Mouse (Mus musculus) cerebellum, adult 9-10 months (tissue): Measurements from ENCODE around the gene Fnbp1l.

Experiments
- DNase-seq: peaks from one replicate; pipeline ENCODE4 v3.0.0; 2022

Gene Fnbp1l

DNA sequence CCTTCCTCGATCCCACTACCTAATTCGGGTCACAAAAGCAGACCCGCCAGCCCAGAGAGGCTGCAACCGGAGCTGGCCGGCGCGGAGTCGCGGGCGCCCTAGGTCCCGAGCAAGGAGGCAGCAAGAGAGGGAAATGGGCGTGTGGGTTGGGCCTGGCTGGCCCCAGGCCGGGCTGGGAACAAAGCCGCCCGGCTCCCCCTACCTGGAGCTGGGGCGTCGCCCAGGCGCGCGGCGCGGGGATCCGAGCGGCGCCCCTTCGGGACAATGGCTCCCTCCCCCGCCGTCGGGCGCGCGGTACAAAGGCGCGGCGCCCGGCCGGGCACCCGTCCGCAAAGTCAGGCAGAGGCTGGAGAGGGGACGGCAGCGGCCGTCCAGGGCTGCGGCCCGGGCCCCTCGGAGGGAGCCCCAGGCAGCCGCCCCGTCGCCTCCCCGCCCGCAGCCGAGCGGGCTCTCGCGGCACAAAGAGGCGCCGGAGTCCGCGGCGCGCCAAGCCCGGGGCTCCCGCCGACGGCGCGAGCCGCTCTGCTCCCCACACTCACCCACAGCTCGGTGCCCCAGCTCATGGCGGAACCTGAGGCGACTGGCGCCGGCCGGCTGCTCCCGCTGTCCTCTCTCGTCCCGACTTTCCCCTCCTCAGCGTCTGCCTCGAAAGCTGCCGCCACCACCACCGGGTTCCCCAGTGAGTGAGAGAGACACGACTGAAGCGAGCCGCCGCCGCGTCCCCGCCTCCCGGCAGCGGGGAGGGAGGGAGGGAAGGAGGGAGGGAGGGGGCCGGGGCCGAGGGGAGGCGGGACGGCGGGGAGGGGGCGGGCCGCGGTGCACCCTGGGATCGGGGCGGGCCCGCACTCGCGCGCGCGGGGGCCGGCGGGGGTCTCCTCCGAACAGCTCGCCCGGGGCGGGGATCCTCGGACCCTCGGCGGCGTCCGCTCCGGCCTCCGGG is at the start of gene Fnbp1l:
Gene Fnbp1l, minus strand, starts transcription at position 725 of the 940 bp plus-strand sequence.
- DNase-seq: no peak

DNA sequence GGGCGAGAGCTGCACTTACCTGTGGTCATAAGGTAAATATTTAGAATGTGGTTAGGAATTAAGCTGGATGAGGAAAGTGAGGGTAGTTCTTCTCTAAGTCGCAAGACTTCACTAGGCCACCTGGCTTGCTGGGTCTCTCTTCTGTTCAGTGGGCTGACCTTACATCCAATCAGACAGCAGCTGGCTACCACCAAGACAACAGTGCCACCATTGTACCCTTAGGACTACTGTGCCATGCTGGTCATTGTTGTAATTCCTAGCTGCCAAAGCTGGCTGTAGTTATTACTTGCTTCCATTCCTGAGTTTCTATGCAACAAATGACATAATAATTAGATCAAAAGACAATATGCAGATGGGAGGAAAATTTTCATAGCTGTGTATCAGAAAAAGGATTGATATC is 41.3 kb upstream of the Fnbp1l start:
- DNase-seq: no peak

DNA sequence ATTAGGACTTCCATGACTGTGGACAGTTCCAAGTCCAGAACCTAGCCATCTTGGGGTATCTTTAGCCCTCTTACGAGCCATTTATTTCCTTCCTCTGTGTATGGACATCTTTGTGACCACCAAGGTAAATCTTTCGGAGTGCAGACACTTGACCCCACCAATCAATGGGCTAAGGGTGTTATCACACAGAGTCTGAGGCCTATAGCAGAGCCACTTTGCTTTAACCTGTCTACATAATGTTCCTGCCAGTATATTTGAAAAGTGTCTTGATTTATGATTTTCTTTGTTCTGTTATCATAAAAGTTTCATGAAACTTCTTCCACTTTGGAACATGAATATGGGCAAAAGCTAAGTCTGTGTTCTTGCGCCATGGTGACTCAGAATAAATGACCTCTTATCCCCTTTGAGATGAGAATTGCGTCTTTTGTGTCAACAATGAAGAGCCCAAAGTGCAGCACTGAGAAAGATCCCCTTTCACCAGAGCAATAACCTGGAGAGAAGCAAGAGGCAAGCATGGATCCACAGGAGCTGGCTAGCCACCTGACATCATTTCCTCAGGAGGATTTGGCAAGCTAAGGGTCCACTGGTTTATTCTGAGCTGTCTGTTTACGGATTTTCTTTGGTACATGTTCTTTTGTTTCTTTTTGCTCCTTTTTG is 39.9 kb upstream of the Fnbp1l start:
- no peak for DNase-seq

DNA sequence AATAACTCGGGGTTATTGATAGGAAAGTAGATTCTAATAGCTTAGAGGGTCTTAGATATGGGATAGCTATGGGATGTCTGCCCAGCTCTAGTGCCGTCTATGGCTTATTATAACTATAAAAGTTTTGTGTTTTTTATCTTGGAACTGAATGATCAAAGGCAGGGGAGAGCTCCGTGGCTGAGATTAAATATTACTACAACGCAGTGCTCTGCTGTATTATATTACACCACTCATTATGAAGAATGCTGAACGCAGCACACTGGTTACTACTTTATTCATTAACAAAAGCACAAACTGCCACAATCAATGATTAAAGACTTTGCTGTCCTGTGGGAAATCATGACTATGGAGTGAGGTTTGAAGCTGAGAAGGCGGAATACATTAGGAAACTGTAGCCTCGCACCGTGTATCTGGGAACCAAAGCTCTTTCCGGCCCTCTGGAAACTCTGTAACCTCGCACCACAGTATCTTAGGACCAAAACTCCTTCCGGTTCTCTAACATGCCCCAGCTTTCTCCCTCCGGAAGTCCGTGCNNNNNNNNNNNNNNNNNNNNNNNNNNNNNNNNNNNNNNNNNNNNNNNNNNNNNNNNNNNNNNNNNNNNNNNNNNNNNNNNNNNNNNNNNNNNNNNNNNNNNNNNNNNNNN is 27.8 kb upstream of the Fnbp1l start:
- no peak for DNase-seq

DNA sequence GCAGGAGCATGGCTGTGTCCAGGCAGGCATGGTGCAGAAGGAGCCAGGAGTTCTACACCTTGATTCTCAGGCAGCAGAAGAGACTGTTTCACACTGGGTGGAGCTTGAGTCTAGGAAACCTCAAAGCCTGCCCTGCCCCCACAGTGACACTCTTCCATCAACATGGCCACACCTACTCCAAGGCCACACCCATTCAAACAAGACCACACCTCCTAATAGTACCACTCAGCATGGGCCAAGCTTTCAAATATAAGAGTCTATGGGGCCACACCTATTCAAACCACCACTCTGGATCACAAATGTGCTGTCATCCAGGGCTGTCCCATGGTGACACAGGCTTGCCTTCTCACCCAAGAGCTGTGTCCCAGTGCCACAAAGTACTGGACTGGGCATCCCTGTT is 20.8 kb upstream of the Fnbp1l start:
- no peak for DNase-seq

DNA sequence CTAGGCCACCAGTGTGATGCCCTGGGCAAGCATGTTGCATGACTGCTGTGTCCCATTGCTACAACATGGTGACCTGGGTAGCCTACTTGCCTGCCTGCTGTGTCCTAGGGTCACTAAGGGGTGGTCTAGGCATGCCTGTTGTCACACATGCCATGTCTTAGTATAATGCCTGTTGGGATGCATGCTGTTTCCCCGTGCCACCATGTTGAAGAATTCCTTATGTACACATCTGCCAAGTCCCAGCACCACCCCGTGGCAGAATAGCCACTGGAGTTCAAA is 19.6 kb upstream of the Fnbp1l start:
- DNase-seq: no peak

DNA sequence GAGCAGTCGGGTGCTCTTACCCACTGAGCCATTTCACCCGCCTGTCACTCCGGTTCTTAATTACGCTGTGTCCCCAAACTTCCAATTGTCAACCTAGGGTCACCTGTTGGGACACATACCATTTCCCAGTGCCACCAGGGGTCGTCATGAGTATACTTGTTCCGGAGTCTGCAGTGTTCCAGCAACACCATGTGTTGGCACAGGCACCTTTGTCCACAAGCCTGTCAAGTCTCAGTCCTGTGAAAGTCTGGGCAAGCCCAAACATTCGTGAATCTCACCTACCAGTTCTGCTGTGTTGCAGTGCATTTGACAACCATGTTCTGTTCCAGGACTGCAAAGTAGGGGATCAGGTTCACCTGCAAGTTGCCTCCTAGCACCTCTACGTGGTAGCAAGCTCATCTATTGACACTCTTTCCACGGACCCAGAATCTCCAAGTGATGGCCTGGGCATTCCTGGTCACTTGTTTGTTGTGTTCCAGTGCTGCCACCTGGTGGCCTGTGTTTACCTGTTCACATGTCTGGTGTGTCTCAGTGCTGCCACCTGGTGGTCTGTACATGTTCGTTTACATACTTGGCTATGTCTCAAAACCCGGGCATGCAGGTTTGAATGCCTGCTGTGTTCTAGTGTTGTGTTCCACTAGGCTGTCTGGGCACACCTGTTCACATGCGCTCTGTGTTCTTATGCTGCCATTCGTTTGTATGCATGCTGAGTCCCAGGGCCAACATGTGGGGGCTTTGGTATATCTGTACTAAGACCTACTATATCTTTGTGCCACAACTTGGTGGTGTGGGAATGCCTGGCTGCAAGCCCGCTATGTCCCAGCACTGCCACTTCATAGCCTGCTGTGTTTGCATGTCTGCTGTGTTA is 19.0 kb upstream of the Fnbp1l start:
- peak; percentile 97 for DNase-seq

DNA sequence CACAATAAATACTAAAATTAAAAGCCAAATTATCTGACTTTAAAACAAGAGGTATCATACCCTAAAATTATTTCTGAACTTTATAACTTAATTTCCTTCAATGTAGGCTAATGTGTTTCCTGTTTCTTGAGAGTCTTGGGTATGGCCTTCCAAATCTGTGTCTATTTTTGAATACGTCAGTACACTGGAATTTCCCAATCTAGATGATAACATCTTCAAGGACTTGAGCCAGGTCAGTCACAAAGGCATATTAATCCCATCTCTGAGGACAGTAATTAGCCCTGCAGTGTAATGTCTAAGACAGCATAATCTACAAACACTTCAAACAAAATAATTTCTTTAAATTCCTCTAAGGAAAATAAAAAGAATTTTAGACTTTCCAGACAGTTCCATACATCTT is 17.8 kb upstream of the Fnbp1l start:
- DNase-seq: no peak

DNA sequence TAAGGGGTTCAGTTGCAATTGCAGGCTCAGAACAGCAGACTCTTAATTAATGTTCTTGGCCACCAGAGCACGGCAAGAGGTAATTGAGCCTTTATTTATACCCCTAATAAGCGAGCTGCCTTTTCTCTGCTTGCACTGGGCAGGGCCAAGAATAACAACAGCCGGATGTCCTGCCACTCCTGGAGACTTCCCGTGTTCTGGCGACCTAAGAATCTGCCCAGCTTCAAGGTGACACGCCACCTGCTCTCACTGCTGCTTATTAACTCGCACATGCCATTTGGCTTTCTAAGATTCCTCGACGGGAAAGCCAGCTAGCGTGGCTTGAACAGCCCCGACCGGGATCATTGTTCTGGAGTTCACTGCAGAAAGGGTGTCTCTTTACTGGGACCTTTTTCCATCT is 15.7 kb upstream of the Fnbp1l start:
- DNase-seq: no peak

DNA sequence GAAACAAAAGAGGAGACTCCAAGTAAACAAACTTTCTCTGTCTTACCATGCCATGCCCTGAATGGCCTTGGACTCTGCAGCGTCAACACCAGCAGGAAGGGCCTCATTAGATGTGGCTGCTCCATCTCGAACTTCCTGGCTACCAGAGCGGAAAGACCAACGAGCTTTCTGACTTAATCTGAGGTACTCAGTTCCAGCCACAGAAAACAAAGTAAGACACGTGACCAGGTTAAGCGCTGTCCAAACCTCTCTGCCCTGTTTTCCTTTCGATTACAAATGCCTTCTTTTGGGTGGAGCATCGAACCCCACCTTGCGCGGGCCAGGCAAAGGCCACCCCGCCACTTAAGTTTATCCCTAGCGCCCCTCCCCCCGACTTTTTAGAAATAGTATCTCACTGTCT is 10.1 kb upstream of the Fnbp1l start:
- no peak for DNase-seq

DNA sequence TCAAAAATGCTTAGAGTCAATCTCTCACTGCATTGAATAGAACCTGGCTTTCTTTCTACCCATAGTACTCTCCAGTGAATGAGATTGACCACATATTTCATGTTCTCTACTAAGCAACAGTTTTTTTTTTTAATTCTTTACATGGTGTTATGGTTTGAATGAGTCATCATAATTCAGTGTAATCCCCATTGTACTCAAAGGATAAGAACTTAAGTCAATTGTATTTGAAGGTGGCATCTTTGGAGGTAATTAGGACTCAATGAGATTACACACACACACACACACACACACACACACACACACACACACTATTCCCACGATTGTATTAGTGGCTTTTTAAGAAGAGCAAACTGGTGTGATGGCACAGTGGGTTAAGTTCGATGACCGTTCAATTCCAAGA is 9.4 kb upstream of the Fnbp1l start:
- no peak for DNase-seq

DNA sequence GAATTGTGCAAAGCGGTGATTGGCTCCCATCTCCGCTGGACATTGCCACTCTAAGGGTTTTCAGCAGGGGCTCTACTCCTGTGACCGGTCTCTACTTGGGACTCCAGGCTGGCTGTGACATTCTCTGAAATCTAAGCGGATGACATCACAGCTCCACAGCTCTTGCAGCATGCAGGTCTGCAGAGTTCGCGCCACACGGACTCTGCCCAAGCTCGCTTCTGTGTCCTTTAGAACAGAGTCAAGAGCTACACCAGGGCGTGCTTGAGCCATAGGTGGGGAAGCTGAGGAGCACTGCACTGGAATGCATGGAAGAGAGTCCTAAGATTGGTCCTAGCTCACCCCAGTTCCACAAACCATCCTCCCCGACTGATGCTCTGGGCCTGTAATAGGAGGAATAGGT is 9.0 kb upstream of the Fnbp1l start:
- DNase-seq: no peak

DNA sequence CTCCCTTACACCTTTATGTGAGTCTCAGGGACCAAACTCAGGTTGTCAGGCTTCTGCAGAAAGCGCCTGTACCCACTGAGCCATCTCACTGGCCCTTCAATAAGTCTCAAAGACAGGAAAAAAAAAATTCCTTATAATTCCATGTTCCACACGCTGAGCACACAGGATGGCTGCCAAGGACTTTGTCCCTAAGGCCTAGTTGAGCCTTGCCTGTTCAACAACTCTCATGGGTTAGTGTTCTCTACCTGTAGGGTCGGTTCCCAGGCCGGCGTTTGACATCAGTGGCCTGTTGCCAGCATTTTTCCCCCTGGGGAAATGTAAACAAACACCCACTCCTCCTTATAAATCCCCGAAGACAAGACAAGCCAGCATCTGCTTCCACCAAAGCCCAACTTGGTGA is 8.3 kb upstream of the Fnbp1l start:
- DNase-seq: no peak

DNA sequence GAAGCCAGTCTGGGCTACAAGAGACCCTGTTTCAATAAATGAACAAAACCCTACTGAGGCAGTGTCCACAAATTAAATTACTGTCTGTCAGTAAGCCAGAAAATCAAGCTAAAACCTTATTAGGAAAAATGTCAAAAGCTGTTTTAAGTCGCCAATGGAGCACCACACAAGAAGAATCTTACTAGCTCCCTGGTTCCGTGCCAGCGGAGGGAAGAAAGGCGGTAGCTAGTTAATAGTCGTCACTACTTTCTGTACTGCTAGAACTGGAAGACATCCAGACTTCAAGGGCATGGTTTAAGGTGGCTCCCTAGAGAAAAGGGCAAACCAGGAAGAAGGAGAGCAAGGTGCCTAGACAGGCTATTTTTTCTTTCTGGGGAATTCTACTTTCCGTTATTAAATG is 5.1 kb upstream of the Fnbp1l start:
- DNase-seq: no peak

DNA sequence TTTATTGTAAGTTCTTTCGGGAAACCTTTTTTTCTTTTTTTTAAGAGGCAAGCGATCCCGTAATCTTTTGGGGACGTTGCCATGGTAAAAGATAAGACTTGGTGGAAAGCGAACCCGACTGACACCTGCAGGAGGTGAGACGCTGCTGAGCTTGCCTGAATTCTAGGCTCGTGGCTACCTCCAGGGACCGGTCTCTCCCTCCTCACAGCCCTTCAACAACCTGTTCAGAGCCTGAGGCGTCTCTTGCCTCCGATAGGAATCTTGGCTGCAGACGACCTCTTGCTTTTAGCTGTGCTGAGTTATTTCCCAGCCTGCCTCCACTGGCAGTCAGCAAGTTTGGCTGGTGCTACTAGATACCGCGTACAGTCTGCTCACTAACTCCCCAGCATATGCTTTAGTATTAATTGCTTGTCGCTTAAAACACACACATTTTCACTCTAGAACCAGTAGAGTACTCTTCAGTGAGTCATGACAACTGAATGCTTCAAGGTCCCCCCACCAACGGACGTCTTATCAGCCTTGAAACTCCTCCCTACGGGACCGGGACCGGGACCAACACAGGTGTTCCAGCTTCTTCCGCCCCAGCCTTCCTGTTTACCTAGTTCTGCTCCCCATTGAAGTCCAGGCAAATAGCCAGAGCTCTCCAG is 893 bp upstream of the Fnbp1l start:
- peak; percentile 16 for DNase-seq

DNA sequence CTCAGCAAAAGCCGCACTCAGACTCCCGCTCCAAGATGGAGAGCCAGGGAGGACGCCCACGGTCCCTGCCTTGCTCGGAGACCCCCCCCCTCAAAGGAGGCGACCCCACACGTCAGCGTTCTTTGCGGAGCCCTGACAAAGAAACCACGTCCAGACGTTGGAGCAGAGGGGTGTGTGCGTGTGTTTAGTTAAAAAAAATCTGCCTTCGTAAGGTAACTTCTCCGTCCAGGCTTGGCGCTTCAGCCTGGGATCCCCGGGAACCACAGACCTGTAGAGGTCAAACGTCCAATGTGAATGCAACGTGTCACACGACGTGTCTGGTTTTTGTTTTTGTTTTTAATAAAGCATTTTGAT is 393 bp upstream of the Fnbp1l start:
- no peak for DNase-seq

DNA sequence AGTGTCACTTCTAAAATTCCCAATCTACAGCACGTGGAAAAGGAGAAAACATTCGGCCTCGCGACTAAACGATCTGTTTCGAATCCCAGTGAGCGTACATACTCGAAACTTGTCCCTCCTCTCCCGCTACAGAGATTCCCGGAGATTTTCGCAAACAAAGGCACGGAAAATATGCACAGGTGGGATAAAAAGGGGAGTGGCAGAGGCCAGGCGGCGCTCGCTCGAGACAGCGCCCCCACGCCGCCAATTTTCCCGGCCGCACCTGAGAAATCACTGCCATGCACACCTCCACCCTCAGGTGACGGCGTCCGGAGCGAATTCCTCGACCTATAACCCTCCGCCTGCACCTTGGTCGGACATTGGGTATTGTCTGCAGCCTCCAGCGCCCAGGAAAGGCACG is 1.1 kb downstream of the Fnbp1l start:
- no peak for DNase-seq

DNA sequence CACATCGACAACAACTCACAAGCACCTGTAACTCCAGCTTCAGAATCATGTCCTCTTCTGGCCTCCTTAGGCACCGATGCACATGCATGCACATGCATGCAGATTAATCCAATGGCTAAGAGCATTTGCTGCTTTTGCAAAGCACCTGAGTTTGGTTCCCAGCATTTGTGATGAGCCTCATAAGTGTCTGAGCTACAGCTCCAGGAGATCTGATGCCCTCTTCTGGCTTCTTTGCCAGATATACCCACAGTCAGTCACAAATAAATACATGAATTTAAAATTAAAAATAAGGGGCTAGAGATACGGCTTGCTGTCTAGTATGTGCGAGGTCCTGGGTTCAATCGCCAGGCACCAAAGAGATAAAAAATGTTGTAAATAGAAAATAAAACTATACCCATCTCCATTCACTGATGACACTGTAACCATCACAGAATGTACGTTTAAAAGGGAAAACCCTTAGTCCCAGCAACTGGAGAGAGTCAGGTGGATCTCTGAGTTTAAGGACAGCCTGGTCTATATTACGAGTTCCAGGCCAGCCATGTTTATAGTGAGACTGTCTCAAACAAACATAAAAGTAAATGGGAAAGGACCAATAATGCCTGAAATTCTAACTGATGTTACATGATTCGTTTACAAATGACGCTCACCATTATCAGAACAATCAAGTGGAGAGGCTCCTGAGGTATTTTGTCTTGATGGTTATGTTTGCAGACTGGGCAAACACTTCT is 1.7 kb downstream of the Fnbp1l start:
- DNase-seq: no peak

DNA sequence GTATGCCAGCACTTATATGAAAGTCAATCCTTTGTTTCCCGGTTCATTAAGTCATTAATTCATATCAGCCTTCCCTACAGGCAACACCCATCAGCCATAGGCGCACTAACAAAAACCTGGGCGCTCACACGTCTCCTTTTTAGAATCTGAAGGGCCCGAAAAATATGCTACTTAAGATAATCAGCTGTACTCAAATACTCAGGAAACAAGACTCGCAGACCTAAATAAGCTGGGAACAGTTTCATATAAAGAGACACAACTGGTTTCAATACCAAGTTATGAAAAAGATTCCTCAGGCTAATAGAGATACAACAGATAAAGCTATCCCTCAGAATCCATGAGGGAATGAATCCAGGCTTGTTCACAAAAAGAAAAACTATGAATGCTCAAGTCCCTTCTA is 7.0 kb downstream of the Fnbp1l start:
- no peak for DNase-seq

DNA sequence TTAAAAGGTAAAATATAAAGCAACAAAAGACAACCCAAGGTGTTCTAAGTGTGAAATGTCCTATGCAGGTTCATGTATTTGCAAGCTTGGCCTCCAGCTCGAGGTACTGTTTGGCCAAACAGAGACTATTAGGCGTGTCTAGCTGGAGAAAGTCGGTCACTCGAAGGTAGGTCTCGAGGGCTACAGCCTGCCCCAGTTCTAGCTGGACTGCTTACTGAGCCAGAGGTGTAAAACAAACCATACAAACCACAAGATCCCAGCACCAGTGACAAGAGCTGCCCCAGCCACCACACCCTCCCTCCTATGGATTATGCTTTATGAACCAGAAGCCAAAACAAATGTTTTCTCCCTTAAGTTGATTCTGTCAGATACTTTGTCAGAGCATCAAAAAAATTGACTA is 7.8 kb downstream of the Fnbp1l start:
- DNase-seq: no peak

DNA sequence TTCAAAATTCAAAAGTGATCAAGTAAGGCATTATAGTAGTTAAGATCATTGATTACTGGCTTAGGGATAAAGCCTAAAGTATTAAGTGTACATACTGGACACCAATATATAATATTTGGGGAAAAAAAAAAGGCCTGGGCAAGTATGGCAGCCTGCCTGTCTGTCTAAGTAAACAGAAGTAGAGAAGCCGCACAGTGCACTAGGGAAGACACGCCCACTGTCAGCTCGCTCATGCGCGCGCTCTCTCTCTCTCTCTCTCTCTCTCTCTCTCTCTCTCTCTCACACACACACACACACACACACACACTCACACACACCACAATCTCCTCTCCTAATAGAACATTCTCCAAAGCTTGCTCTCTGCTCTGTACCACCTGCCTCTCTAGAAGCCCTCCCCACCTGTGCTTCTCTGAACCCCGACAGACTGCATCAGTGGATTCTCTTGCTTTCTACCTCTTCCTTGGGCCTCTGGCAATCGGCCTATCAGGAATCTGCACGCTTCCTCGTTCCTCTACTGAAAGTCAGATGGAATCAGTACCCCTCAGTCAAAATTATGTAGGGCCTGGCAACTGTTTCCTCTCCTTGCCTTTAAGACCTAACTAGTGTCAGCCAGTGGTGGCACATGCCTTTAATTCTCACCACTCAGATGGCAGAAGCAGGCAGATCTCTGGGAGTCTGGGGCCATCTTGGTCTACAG is 13.3 kb downstream of the Fnbp1l start:
- no peak for DNase-seq

DNA sequence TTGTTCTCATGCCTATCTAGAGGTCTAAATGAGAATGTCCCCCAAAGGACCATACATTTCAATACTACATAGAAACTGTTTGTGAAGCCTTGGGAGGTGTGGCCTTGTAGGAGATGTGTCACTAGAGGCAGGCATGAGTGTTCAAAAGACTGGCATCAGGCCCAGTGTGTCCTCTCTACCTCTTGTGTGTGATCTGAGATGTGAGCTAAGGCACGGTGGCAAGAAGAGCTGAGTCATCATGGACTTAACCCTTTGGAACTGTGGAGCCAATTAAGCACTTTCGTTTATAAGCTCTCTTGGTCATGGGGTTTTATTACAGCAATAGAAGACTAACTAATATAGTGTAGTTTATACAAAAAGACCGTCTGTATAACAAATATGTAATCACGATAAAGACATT is 16.3 kb downstream of the Fnbp1l start:
- DNase-seq: no peak
